Mouse (Mus musculus) thymus, postnatal 0 days (tissue): ENCODE data around the gene Ramp2. TPM values are rescaled to one million over a fixed set of nuclear protein-coding genes. Genes with fewer than 3 reads are reported as not detected.

Experiments used
- DNase-seq: peaks from one replicate; pipeline ENCODE4 v3.0.0-alpha.2; 2015; ENCODE audit warnings: low spot score
- polyA plus RNA-seq: library from polyadenylated mRNA; unstranded; fragments of >200 nt; fragmentation: Nextera tagmentation; extraction: Ambion mirVana; gene quantifications from 2 replicates; pipeline ENCODE4 v1.2.1, GENCODE M21; 2015

The Ramp2 gene
- polyA plus RNA-seq, 1 experiment from 2014 or later = 30.8 TPM

DNA sequence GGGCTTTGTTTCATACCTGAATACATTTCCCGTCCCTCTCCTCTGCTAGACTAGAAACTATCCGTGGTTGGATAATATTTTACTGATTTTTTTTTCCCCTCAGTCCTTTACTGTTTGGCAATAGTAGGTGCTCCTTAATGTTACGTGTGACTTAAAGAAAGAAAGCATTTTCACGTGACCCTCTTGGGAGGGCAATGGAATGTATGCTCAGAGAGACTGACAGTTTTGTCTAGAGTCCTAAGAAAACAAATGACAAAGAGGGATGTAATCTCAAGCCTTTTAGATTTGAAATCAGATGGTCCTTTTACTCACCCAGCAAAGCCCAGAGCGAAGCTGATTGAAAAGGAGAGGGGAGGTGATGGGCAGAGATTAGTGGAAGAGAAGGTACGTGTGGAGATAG lies 20.1 kb downstream of the Ramp2 start:
- DNase-seq = no peak

- DNase-seq = no peak
These were observed 23.8 kb downstream of the Ramp2 start for GRCm38 (mm10) chr11:101269577-101270116.

- no peak for DNase-seq
These were observed 26.6 kb downstream of the Ramp2 start for GRCm38 (mm10) chr11:101272446-101272845.

GRCm38 (mm10) chr11:101275309-101275708 lies 29.5 kb downstream of the Ramp2 start:
- no peak for DNase-seq

DNA sequence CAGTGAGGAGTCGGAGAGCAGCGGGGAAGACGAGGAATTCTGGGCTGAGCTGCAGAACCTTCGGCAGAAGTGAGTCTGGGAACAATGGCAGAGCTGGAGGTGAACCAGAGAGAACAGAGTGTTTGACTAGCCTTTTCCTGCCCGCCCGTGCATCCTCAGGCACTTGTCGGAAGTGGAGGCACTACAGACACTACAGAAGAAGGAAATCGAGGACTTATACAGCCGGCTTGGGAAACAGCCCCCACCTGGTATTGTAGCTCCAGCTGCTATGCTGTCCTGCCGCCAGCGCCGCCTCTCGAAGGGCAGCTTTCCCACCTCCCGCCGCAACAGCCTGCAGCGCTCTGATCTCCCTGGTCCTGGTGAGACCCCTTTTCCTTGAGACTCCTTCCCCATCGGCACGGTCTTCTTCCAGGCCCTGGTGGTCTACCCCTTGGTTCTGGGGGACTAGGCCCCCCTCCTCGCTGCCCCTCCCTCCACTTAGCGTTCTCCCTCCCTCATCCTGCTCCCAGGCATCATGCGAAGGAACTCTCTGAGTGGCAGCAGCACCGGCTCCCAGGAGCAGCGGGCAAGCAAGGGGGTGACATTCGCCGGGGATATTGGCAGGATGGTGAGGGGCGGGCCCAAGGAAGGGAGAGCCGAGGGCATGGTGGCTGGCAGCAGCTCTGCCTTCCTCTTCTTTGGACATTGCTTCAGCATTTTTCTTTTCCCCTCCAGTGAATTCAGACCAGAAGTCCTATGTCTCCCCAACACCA lies 30.7 kb downstream of the Ramp2 start:
- no peak for DNase-seq

- no peak for DNase-seq
These were observed 31.8 kb downstream of the Ramp2 start for GRCm38 (mm10) chr11:101277381-101278222.

DNA sequence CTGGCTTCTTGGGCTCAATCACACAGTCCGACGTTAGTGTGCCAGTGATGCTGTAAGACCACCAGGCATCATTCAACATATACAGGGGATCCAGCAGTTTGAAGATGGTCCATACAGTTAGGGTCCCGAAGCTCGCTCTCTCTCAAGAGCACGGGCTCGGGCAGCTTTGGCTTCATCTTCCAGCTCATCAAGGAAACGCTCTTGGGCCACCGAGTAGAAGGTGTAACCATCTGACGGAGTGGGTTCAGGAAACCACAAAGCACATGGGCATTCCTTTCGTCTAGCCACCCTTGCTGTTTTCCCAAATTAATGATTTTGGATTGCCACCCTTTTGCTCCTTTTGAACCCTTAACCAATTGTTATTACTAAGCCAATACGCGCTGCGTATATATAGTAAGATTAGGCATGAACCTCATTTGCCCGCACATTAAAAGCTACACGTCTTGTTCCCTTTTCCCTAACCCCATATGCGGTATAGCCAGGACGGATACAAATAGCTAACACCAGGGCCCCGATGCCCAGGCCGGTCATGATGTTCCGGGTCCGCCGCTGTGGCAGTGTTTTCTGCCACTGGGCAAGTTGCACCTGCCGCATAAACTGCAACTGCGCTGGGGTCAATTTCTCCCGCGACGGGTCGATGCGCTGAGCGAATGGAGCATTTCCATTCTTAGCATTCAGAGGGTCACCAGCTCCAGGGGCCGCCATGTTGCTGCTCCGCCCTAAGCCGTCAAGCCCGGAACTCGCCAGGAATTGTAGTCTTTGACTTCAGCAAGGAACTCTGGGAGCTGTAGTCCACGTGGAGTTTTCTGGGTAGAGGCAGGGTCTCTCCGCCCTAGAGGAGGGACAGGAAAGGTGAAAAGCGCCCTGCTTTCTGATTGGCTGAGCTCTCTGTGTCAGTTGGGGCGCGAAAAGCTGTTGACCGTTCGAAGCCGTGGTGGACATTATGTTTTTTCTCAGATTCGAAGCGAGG lies 32.7 kb downstream of the Ramp2 start, which contains the start of the genes Cntd1 and Coa3:
TSS of gene Cntd1 (plus strand) at position 790 of the 970 bp plus-strand sequence.
TSS of gene Coa3 (minus strand) at position 892 of the 970 bp plus-strand sequence.
- peak; percentile 90 for DNase-seq

DNA sequence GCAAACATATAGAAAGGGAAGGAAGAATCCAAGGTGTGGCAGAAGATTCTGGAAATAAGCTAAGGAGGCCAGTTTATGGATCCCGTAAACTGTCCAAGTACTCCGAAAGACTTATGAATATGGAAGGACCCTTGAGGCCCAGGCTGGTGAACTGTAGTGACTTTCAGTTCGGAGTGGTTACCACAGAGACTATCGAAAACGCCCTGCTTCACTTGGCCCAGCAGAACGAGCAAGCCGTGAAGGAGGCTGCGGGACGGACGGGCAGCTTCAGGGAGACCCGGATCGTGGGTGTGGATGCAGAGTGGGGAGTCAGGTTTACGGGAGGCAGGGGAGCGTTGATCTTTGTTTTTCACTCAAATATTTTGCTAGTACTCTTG lies 33.4 kb downstream of the Ramp2 start:
- no peak for DNase-seq

- no peak for DNase-seq
These were observed 35.0 kb downstream of the Ramp2 start for GRCm38 (mm10) chr11:101280837-101281236.

GRCm38 (mm10) chr11:101282896-101283295 lies 37.1 kb downstream of the Ramp2 start:
- no peak for DNase-seq

GRCm38 (mm10) chr11:101283805-101284204 lies 38.0 kb downstream of the Ramp2 start:
- no peak for DNase-seq

GRCm38 (mm10) chr11:101287306-101287705 lies 41.5 kb downstream of the Ramp2 start:
- no peak for DNase-seq

GRCm38 (mm10) chr11:101291231-101291630 lies 45.4 kb downstream of the Ramp2 start:
- no peak for DNase-seq

GRCm38 (mm10) chr11:101295191-101295590 lies 49.4 kb downstream of the Ramp2 start:
- no peak for DNase-seq

- no peak for DNase-seq
These were observed 55.1 kb downstream of the Ramp2 start for GRCm38 (mm10) chr11:101300881-101301280.

- DNase-seq = no peak
These were observed 55.6 kb downstream of the Ramp2 start for GRCm38 (mm10) chr11:101301299-101302003.

- DNase-seq = peak; percentile 93
These were observed 56.4 kb downstream of the Ramp2 start, which contains the start of gene Becn1 for GRCm38 (mm10) chr11:101302004-101302798. Gene Becn1 (minus strand): TSS chr11:101302286.

DNA sequence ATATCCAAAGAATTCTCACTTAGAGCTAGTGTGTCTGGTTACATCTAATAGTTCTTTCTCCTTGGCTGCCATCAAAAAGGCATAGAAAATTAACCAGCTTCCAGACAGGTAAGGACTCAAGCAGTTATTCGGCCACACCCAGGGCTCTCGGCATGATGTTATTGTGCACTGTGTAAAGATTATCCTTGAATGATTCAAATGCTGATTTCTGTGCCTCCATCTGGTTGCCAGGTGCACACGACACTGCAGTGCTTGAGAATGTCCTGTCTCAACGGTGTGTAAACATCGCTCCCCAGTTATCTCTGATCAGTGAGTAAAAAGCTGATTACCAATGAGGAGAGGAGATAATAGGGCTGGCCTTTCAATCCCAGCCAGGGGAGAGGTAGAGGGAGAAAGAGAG lies 61.9 kb downstream of the Ramp2 start:
- no peak for DNase-seq
